Mouse (Mus musculus) cerebellum, postnatal 10 days (tissue): Measurements from ENCODE around the gene Lrrtm3.

Experiments used
- DNase-seq, 2 experiments: peaks; one replicate each; pipeline ENCODE4 v3.0.0; 2021; ENCODE audit warnings: mixed read lengths in 2 of 2

The Lrrtm3 gene

GRCm38 (mm10) chr10:63886449-63887088, 203.5 kb downstream of the Lrrtm3 start:
- peak; percentile 30 to 41 for DNase-seq

GRCm38 (mm10) chr10:63880462-63880903, 209.6 kb downstream of the Lrrtm3 start:
- peak; percentile 64 to 65 for DNase-seq
